8 mouse cellular contexts compared by ENCODE assay signal in genomic region chr7:27355261-27355660, GRCm38 (mm10). TPM values are rescaled to one million over a fixed set of nuclear protein-coding genes. Genes with fewer than 3 reads are reported as not detected.
DNase-seq lines count a peak whose midpoint lies in the region; ATAC-seq and TF ChIP-seq lines count a peak whose summit lies in the region.

No protein-coding gene starts in this region.

- 8% methylated on average over 14 of the region's 14 CpGs for WGBS in liver, embryonic 11.5 days
- 2% methylated on average over 14 of the region's 14 CpGs for WGBS in stomach, postnatal 0 days

- no peak for ATAC-seq in liver, embryonic 11.5 days (replicated peaks; ENCODE audit: low FRiP score)
- no peak for ATAC-seq in stomach, postnatal 0 days (ENCODE audit: low FRiP score, low TSS enrichment)

- peaks cover 19% of the 10 kb centered on the region for H3K4me1 ChIP-seq in testis, adult 2 months (ENCODE audit: control insufficient read depth, insufficient read depth, low read length)
- H3K4me1 ChIP-seq in liver, embryonic 11.5 days (replicated peaks; ENCODE audit: control insufficient read depth, insufficient read depth, low read length): peaks cover 23% of the 10 kb centered on the region
- peaks cover 9% of the 10 kb centered on the region; the same call in 1 of the 2 replicates for H3K4me1 ChIP-seq in stomach, postnatal 0 days (replicated peaks; ENCODE audit: control insufficient read depth, insufficient read depth)

- H3K4me2 ChIP-seq in liver, embryonic 11.5 days: peak overlapping the region; percentile 69
- H3K4me2 ChIP-seq in stomach, postnatal 0 days (replicated peaks; ENCODE audit: low read depth): peak overlapping the region; percentile 77

- H3K9ac ChIP-seq in liver, embryonic 11.5 days (ENCODE audit: low read depth, low read length): peak overlapping the region; percentile 57
- H3K9ac ChIP-seq in stomach, postnatal 0 days (ENCODE audit: low read length): peak overlapping the region; percentile 64

- H3K27me3 ChIP-seq in testis, adult 2 months (ENCODE audit: control insufficient read depth, insufficient read depth, low read length): no peaks in the 10 kb centered on the region
- H3K27me3 ChIP-seq in liver, embryonic 11.5 days (replicated peaks; ENCODE audit: control insufficient read depth, insufficient read depth, low read length): no peaks in the 10 kb centered on the region
- H3K27me3 ChIP-seq in stomach, postnatal 0 days (ENCODE audit: control insufficient read depth, insufficient read depth, low read length): no peaks in the 10 kb centered on the region

- peak overlapping the region; percentile 93 for H3K4me3 ChIP-seq in testis, adult 2 months (ENCODE audit: control insufficient read depth, low read depth, low read length)
- H3K4me3 ChIP-seq in liver, embryonic 11.5 days (ENCODE audit: low read depth, low read length): peak overlapping the region; percentile 73
- H3K4me3 ChIP-seq in stomach, postnatal 0 days (ENCODE audit: low read depth, low read length): peak overlapping the region; percentile 68

- 0 out of 2 replicates have a peak, but pooled peaks cover 2% of the 10 kb centered on the region for H3K9me3 ChIP-seq in liver, embryonic 11.5 days (ENCODE audit: control insufficient read depth, low read length)
- H3K9me3 ChIP-seq in stomach, postnatal 0 days (ENCODE audit: control insufficient read depth, low read length): no peaks in the 10 kb centered on the region

- no peak for TF ChIP-seq EP300 in stomach, postnatal 0 days (optimal IDR thresholded peaks at IDR 0.05)

- no peak for TF ChIP-seq CTCF in testis, adult 2 months (IDR thresholded peaks at IDR 0.05; ENCODE audit: control insufficient read depth, insufficient read depth, insufficient replicate concordance, low read depth, low read length)
- no peak for TF ChIP-seq CTCF in stomach, postnatal 0 days (IDR thresholded peaks at IDR 0.05; ENCODE audit: low read depth)

- H3K27ac ChIP-seq in testis, adult 2 months (ENCODE audit: control insufficient read depth, insufficient read depth, low read depth, low read length): no peak overlapping the region
- peak overlapping the region; percentile 82 for H3K27ac ChIP-seq in liver, embryonic 11.5 days (ENCODE audit: low read depth, low read length)
- no peak overlapping the region; the same call in 1 of the 2 replicates for H3K27ac ChIP-seq in stomach, postnatal 0 days (replicated peaks)

- no peaks in the 10 kb centered on the region for H3K36me3 ChIP-seq in testis, adult 2 months (ENCODE audit: control insufficient read depth, insufficient read depth, low read length)
- H3K36me3 ChIP-seq in liver, embryonic 11.5 days (ENCODE audit: control insufficient read depth, insufficient read depth, low read length): peaks cover 6% of the 10 kb centered on the region
- H3K36me3 ChIP-seq in stomach, postnatal 0 days (ENCODE audit: control insufficient read depth, insufficient read depth, low read length): 0 out of 2 replicates have a peak, but pooled peaks cover 6% of the 10 kb centered on the region

- peak; percentile 51 for DNase-seq in cerebellum, adult 9-11 months
- no peak for DNase-seq in cerebellum, adult 8-10 months
- DNase-seq in testis, postnatal 10 days (ENCODE audit: low spot score): no peak
- DNase-seq in liver, embryonic 11.5 days (ENCODE audit: low spot score): no peak
- no peak for DNase-seq in stomach, postnatal 0 days (ENCODE audit: low spot score)
- DNase-seq in urinary bladder, postnatal 36 days (ENCODE audit: low spot score in 2 of 2): no peak
- DNase-seq in ovary, postnatal 10 days (ENCODE audit: low spot score): no peak

- no peak for TF ChIP-seq POLR2A in testis, adult 2 months (IDR thresholded peaks at IDR 0.05; ENCODE audit: control insufficient read depth, low read depth, low read length)

RNA-seq across cellular contexts. Expression of gene Shkbp1, which starts 0.6 kb away (rescaled TPM):
- 18.3 and 22.4 TPM in 2 replicates for polyA plus RNA-seq in testis, adult 2 months (2012; rRNA removed)
- 46.8 and 49.6 TPM in 2 replicates for polyA plus RNA-seq in liver, embryonic 11.5 days (2014; fragmentation: Nextera tagmentation; extraction: Ambion mirVana)
- 26.3 and 27.3 TPM in 2 replicates for polyA plus RNA-seq in stomach, postnatal 0 days (2015; fragmentation: Nextera tagmentation; extraction: Ambion mirVana)

RNA-seq across cellular contexts. Expression of gene Gm20479, which starts 2.0 kb away (rescaled TPM):
- polyA plus RNA-seq in testis, adult 2 months (2012; rRNA removed): 0.35 and 0.89 TPM in 2 replicates
- polyA plus RNA-seq in liver, embryonic 11.5 days (2014; fragmentation: Nextera tagmentation; extraction: Ambion mirVana): 0.43 and 1.2 TPM in 2 replicates
- 0.28 and 0.57 TPM in 2 replicates for polyA plus RNA-seq in stomach, postnatal 0 days (2015; fragmentation: Nextera tagmentation; extraction: Ambion mirVana)

RNA-seq across cellular contexts. Expression of gene Ltbp4, which starts 17.8 kb away (rescaled TPM):
- polyA plus RNA-seq in testis, adult 2 months (2012; rRNA removed): 23.9 and 26.1 TPM in 2 replicates
- polyA plus RNA-seq in liver, embryonic 11.5 days (2014; fragmentation: Nextera tagmentation; extraction: Ambion mirVana): 7.1 and 10.2 TPM in 2 replicates
- 81.0 and 94.8 TPM in 2 replicates for polyA plus RNA-seq in stomach, postnatal 0 days (2015; fragmentation: Nextera tagmentation; extraction: Ambion mirVana)
